Mouse (Mus musculus): ENCODE measurements around the gene Napb.

The Napb gene

GRCm38 (mm10) chr2:148689444-148690140 is 42.7 kb downstream of the Napb start:
- no peak for DNase-seq (ENCODE audit: extremely low spot score, low read depth, low spot score)

- no peak for DNase-seq (ENCODE audit: extremely low spot score, low read depth, low spot score)
Observed at GRCm38 (mm10) chr2:148687971-148688370, 44.3 kb downstream of the Napb start.

DNA sequence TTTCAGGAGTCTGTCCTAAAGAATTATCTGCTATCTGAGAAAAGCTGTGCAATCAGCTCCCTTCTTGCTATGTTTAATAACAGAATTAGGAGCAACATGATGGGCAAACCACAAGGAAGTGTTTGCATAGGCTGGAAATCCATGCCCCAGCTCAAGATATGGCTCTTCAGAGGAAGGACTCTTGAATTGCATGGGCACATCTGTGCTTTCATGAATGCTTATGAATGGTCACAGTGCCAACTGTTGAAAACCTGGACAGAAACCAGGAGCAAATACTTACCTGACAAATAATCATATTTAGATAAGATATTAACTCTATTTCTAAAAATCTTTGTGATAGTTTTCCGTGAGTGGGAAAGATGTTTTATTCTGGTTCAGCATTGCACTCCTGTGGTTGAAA is 45.4 kb downstream of the Napb start:
- DNase-seq (ENCODE audit: extremely low spot score, low read depth, low spot score): no peak

- no peak for DNase-seq (ENCODE audit: extremely low spot score, low read depth, low spot score)
Observed at GRCm38 (mm10) chr2:148685709-148686108, 46.6 kb downstream of the Napb start.

DNA sequence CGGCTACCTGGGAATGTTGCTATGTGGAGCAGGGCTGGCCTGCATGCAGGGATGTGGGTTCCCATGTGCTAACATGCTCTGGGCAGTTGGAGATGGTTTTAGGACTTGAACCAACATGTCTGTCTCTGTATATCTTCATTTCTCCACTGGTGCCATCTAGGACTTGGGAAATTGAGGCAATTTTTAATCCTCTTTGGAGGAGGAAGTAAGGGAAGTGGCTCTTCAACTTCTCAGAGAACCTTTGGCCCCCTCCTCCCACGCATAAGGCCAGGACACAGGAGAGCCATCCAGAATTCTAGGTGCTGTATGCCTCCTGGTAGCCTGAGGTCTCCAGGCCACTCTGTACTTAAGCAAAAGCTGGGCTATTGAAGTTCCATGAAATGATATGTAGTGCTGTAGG is 47.3 kb downstream of the Napb start:
- DNase-seq (ENCODE audit: extremely low spot score, low read depth, low spot score): no peak

DNA sequence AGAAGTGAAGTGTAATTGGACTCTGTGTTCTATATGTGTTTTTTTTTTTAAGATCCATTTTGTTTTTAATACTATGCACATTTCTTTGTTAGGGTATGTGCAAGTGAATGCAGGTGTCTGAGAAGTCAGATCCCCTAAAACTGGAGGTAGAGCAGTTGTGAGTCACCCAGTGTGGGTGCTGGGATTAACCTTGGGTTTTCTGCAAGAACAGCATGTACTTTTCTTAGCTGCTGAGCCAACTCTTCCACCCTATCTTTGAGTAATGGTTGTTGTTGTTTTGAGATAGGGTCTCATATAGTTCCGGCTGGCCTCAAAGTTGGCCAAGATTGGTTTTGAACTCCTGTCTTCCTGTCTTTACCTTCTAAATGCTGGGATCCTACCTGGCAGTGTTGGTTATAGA is 49.2 kb downstream of the Napb start:
- DNase-seq (ENCODE audit: extremely low spot score, low read depth, low spot score): no peak

- DNase-seq (ENCODE audit: extremely low spot score, low read depth, low spot score): no peak
Observed at GRCm38 (mm10) chr2:148681461-148681891, 50.8 kb downstream of the Napb start.

DNA sequence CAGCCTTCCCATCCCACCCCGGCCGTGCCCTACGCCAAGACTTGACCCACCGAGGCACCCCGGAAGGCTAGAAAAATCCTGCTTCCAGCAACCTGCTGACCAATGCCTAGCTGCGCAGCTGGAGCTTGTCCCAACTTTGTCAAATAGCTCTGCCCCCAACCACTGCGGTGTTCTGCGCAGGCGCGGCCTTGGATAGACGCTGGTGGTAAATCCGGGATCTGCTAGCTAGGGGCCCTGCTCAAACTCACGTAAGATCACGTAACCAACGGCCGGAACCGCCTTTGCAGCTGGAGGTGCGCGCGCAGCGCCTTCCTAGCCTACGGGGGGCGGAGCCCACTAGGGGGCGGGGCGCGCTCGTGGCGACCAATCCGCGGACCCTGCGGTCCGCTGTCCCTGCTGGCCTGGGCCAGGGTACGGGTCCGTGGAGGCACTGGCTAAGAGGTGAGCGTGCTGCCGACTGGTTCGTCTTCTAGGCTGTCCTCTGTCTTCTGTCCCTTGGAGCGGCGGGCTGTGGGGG is 51.4 kb downstream of the Napb start, which contains the start of gene Gzf1:
Gzf1 (plus strand) TSS at position 249 of the 517 bp plus-strand sequence.
- peak; percentile 88 for DNase-seq (ENCODE audit: extremely low spot score, low read depth, low spot score)

DNA sequence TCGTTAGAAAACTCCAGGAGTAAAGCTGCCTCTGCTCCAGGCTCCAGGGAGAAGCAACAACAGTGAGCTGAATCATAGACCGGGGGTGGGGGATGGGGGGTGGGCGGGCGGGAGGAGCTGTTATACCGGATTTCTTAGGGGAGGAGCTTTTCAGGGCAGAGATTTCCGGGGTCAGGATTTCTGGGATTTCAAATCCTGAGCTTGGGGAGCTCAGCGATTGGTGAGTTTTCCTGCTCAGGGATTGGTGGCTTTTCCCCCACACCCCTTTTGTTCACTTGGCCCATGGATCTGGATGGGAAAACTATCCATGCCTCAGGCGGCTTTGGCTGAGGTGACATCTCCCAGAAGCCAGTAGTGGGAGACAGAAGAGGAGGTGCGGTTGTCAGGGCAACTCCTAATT is 52.9 kb downstream of the Napb start:
- no peak for DNase-seq (ENCODE audit: extremely low spot score, low read depth, low spot score)

GRCm38 (mm10) chr2:148677801-148678200 is 54.5 kb downstream of the Napb start:
- no peak for DNase-seq (ENCODE audit: extremely low spot score, low read depth, low spot score)

DNA sequence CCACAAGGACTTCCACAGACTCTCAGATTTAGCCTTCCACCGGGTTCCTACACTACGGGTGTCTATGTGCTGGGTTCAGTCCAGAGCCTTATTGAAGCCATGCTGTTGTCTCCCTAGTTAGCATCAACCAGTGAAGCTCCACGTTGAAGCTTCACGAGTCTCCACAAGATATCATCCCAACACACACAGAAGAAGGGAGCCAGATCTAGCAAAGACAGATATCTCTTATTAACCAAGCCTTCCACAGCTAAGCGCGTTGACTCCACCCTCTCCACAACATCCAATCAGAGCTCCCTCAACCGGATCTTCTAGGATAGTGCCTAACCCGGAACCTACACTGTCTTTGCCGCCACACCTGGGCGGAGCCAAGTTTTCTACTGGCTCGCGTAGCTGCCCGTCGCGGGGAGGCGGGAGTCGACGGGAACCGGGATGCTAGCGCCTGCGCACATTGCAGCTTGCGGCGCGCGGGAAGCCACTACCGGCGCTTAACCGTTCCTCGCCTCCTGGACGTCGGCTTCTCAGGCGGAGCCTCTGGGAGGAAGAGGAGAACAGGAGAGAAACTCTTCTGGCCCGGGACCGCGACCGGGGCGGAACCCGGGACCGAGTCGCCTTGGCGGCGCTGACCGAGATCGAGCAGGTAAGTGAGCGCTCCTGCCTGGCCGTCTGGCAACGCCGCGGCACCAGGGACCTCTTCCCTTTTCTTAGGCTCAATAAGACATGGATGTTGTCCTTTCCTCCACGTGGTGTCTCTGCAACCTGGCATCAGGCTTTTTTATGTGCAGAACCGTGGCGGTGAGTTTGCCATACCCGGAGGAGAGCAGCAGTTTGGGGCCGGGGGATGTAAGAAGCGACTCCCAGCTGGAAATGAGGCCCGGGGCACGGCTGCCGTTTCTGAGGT is 59.8 kb downstream of the Napb start, which contains the start of gene Nxt1:
Nxt1 (plus strand) TSS at position 403 of the 898 bp plus-strand sequence.
- DNase-seq (ENCODE audit: extremely low spot score, low read depth, low spot score): peak; percentile 83

- DNase-seq (ENCODE audit: extremely low spot score, low read depth, low spot score): no peak
Observed at GRCm38 (mm10) chr2:148663458-148663857, 68.8 kb downstream of the Napb start.

DNA sequence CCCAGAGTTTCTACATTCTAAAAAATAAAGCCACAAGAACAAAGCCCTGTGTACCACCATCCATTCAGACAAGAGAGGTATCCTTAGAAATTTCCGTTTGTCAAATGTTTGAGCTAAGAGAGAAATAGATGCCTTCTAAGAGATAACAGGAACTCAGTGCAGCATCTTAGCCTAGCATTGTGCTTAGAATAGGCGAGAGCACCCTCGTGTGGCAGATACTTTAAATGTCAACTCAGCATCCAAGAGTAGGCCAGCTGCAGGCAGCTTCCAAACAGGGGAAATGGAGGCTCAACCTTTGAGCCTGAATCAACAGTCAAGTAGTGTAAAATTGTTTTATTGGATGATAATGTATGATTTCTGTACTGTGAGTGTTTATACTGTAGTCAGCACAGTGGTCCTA is 77.3 kb downstream of the Napb start:
- no peak for DNase-seq (ENCODE audit: extremely low spot score, low read depth, low spot score)

- no peak for DNase-seq (ENCODE audit: extremely low spot score, low read depth, low spot score)
Observed at GRCm38 (mm10) chr2:148650587-148651357, 81.5 kb downstream of the Napb start.

- no peak for DNase-seq (ENCODE audit: extremely low spot score, low read depth, low spot score)
Observed at GRCm38 (mm10) chr2:148644421-148645000, 87.8 kb downstream of the Napb start.

Data from hindlimb bud, embryonic 11.5 days (tissue).